Mouse (Mus musculus): ENCODE data around the gene Rasal1. TPM values are rescaled to one million over a fixed set of nuclear protein-coding genes. Genes with fewer than 3 reads are reported as not detected.

The Rasal1 gene
- polyA plus RNA-seq, 1 experiment from 2014 or later, result not detected

DNA sequence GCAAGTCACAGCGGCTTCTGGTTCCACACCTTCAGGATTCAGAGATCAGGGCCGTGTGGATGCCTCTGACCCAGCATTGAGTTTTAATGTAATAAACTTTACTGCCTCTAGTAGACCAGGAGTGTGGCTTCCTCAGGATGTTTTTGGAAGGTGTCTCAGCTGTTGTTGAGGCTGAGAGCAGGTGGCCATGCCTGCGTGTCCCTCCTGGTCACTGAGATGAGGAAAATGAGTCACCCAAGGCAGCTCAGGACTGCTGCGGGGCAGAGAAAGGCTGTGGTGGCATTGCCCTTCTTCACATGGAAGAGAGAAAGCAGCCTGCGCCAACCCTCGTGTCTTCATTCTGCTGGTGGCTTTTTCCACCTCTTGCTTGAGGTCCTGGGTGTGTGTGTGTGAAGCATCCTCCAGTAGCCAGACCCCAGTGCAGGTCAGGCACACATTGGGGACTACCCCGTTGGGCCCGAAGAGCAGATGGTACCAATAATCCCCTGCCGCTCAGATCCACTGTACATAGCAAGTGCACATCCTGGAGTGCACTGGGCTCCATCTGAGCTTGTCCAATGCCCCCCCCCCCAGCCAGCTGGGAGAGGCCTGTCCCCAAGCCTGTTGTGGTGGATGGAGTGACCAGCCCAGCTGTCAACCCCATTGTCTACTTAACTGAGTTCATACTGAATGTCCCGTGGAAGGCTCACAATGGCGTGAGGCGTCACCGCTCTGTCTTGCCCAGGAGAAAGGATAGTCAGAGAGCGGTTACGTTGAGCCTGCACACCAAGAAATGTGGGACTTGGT lies 20.9 kb upstream of the Rasal1 start:
- 86% methylated on average over 15 of the region's 15 CpGs for WGBS
- no peak overlapping the region for H3K9ac ChIP-seq (ENCODE audit: low read depth, low read length)

GRCm38 (mm10) chr5:120628624-120629023 lies 20.0 kb upstream of the Rasal1 start:
- H3K4me3 ChIP-seq (ENCODE audit: low read depth, low read length), result no peak overlapping the region
- no peak overlapping the region for H3K9ac ChIP-seq (ENCODE audit: low read depth, low read length)
- no peaks in the 10 kb centered on the region for H3K4me1 ChIP-seq (replicated peaks; ENCODE audit: control insufficient read depth, insufficient read depth, low read length)
- peaks cover 9% of the 10 kb centered on the region for H3K36me3 ChIP-seq (ENCODE audit: control insufficient read depth, insufficient read depth, low read length)
- no peak overlapping the region for H3K27ac ChIP-seq (ENCODE audit: low read depth, low read length)
- H3K4me2 ChIP-seq (replicated peaks; ENCODE audit: low read depth, low read length), result no peak overlapping the region
- H3K27me3 ChIP-seq (ENCODE audit: control insufficient read depth, insufficient read depth, low read length), result peaks cover 3% of the 10 kb centered on the region; the same call in 1 of the 2 replicates
- no peak for ATAC-seq (ENCODE audit: low FRiP score)
- 79% methylated on average over 7 of the region's 7 CpGs for WGBS
- H3K9me3 ChIP-seq (ENCODE audit: control insufficient read depth, low read length), result no peaks in the 10 kb centered on the region
- DNase-seq (ENCODE audit: low spot score), result no peak

More for the DNA sequence above, 20.9 kb upstream of the Rasal1 start:
- ATAC-seq (ENCODE audit: low FRiP score) (peak; percentile 56), DNase-seq (ENCODE audit: low spot score) (no peak)
- no peaks in the 10 kb centered on the region for H3K9me3 ChIP-seq (ENCODE audit: control insufficient read depth, low read length)
- H3K4me2 ChIP-seq (replicated peaks; ENCODE audit: low read depth, low read length), result no peak overlapping the region
- peak overlapping the region; percentile 43; the same call in 1 of the 2 replicates for H3K27ac ChIP-seq (ENCODE audit: low read depth, low read length)
- H3K27me3 ChIP-seq (ENCODE audit: control insufficient read depth, insufficient read depth, low read length), result peaks cover 3% of the 10 kb centered on the region; the same call in 1 of the 2 replicates
- H3K4me1 ChIP-seq (replicated peaks; ENCODE audit: control insufficient read depth, insufficient read depth, low read length), result no peaks in the 10 kb centered on the region
- H3K36me3 ChIP-seq (ENCODE audit: control insufficient read depth, insufficient read depth, low read length), result peaks cover 9% of the 10 kb centered on the region
- H3K4me3 ChIP-seq (ENCODE audit: low read depth, low read length), result no peak overlapping the region

GRCm38 (mm10) chr5:120631128-120631527 lies 17.5 kb upstream of the Rasal1 start:
- Histone ChIP-seq H3K4me2 (replicated peaks; ENCODE audit: low read depth, low read length) (peak overlapping the region; percentile 21; the same call in 1 of the 2 replicates), H3K36me3 (ENCODE audit: control insufficient read depth, insufficient read depth, low read length) (no peaks in the 10 kb centered on the region), H3K4me3 (ENCODE audit: low read depth, low read length) (no peak overlapping the region), H3K9me3 (ENCODE audit: control insufficient read depth, low read length) (no peaks in the 10 kb centered on the region), H3K27ac (ENCODE audit: low read depth, low read length) (no peak overlapping the region), H3K4me1 (replicated peaks; ENCODE audit: control insufficient read depth, insufficient read depth, low read length) (no peaks in the 10 kb centered on the region), H3K27me3 (ENCODE audit: control insufficient read depth, insufficient read depth, low read length) (peaks cover 3% of the 10 kb centered on the region; the same call in 1 of the 2 replicates), H3K9ac (ENCODE audit: low read depth, low read length) (no peak overlapping the region)
- ATAC-seq (ENCODE audit: low FRiP score) (no peak), DNase-seq (ENCODE audit: low spot score) (no peak)
- 5% methylated on average over 29 of the region's 29 CpGs for WGBS

DNA sequence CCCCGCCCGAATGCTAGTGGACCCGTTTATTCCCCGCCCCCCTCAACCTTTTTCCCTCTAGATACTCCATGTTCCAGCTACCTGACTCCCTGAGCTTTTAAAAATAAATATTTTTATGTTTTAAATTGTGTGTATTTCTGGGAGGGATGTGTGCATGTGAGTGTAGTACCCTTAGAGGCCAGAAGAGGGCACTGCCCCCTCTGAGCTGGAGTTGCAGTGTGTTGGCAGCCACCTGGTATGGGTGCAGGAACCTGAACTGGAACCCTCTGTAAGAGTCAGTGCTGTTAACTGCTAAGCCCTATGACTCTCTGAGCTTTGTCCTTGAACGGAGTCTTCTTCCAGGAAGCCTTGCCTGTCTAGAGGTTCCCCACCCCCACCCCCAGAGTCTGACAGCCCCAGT lies 16.7 kb upstream of the Rasal1 start:
- H3K4me1 ChIP-seq (replicated peaks; ENCODE audit: control insufficient read depth, insufficient read depth, low read length), result no peaks in the 10 kb centered on the region
- 87% methylated on average over 5 of the region's 5 CpGs for WGBS
- no peak overlapping the region for H3K9ac ChIP-seq (ENCODE audit: low read depth, low read length)
- no peaks in the 10 kb centered on the region for H3K9me3 ChIP-seq (ENCODE audit: control insufficient read depth, low read length)
- H3K36me3 ChIP-seq (ENCODE audit: control insufficient read depth, insufficient read depth, low read length), result no peaks in the 10 kb centered on the region
- no peak overlapping the region for H3K27ac ChIP-seq (ENCODE audit: low read depth, low read length)
- peaks cover 3% of the 10 kb centered on the region; the same call in 1 of the 2 replicates for H3K27me3 ChIP-seq (ENCODE audit: control insufficient read depth, insufficient read depth, low read length)
- H3K4me2 ChIP-seq (replicated peaks; ENCODE audit: low read depth, low read length), result no peak overlapping the region
- DNase-seq (ENCODE audit: low spot score) (no peak), ATAC-seq (ENCODE audit: low FRiP score) (no peak)
- no peak overlapping the region for H3K4me3 ChIP-seq (ENCODE audit: low read depth, low read length)

GRCm38 (mm10) chr5:120634131-120634530 lies 14.5 kb upstream of the Rasal1 start, which contains the start of gene Cfap73:
Cfap73 (minus strand) TSS chr5:120634235.
- no peak within 1 kb of the TSS for H3K9ac ChIP-seq (ENCODE audit: low read depth, low read length)
- ATAC-seq (ENCODE audit: low FRiP score), result no peak
- WGBS, result 56% methylated on average over 9 of the region's 9 CpGs
- no peaks in the 10 kb centered on the region for H3K9me3 ChIP-seq (ENCODE audit: control insufficient read depth, low read length)
- H3K4me2 ChIP-seq (replicated peaks; ENCODE audit: low read depth, low read length), result no peak within 1 kb of the TSS
- no peak within 1 kb of the TSS for H3K4me3 ChIP-seq (ENCODE audit: low read depth, low read length)
- no peaks in the 10 kb centered on the region for H3K4me1 ChIP-seq (replicated peaks; ENCODE audit: control insufficient read depth, insufficient read depth, low read length)
- H3K27me3 ChIP-seq (ENCODE audit: control insufficient read depth, insufficient read depth, low read length), result peaks cover 3% of the 10 kb centered on the region; the same call in 1 of the 2 replicates
- H3K27ac ChIP-seq (ENCODE audit: low read depth, low read length), result no peak within 1 kb of the TSS
- no peak for DNase-seq (ENCODE audit: low spot score)
- no peaks in the 10 kb centered on the region for H3K36me3 ChIP-seq (ENCODE audit: control insufficient read depth, insufficient read depth, low read length)

DNA sequence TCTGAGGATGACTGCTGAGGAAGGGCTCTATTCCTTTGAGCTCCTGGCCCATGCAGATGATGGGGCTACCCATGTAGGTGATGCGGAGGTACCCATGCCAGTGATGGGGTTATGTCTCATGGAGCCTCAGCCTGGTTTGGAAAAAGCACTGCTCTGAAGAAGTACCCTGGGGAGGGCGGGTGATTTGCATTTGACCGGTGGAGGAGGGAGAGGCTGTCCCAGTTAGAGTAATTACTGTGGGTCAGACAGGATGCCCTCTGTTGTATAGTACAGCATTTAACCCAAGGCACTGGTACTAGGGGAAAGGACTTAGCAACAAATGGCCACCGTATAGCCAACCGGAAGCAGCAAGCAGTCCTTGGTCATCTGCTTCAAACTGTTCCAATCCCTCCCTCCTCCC lies 13.8 kb upstream of the Rasal1 start:
- ATAC-seq (ENCODE audit: low FRiP score) (no peak), DNase-seq (ENCODE audit: low spot score) (no peak)
- Histone ChIP-seq H3K36me3 (ENCODE audit: control insufficient read depth, insufficient read depth, low read length) (no peaks in the 10 kb centered on the region), H3K27me3 (ENCODE audit: control insufficient read depth, insufficient read depth, low read length) (peaks cover 3% of the 10 kb centered on the region; the same call in 1 of the 2 replicates), H3K27ac (ENCODE audit: low read depth, low read length) (no peak overlapping the region), H3K4me1 (replicated peaks; ENCODE audit: control insufficient read depth, insufficient read depth, low read length) (no peaks in the 10 kb centered on the region), H3K9me3 (ENCODE audit: control insufficient read depth, low read length) (no peaks in the 10 kb centered on the region), H3K9ac (ENCODE audit: low read depth, low read length) (no peak overlapping the region), H3K4me3 (ENCODE audit: low read depth, low read length) (no peak overlapping the region), H3K4me2 (replicated peaks; ENCODE audit: low read depth, low read length) (no peak overlapping the region)
- WGBS, result 36% methylated on average over 5 of the region's 5 CpGs

DNA sequence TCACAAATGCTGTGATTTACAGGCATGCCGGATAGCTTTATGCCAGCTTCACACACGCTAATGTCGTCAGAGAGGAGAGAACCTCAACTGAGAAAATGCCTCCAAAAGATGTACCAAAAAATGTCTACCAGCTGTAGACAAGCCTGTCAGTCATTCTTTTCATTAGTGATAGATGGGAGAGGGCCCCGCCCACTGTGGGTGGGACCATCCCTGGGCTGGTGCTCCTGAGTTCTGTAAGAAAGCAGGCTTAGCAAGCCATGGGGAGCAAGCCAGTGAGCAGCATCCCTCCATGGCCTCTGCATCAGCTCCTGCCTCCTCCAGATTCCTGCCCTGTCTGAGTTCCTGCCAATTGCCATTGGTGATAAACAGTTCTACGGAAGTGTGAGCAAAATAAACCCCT lies 13.0 kb upstream of the Rasal1 start:
- H3K9me3 ChIP-seq (ENCODE audit: control insufficient read depth, low read length), result no peaks in the 10 kb centered on the region
- H3K36me3 ChIP-seq (ENCODE audit: control insufficient read depth, insufficient read depth, low read length), result no peaks in the 10 kb centered on the region
- no peak overlapping the region for H3K4me3 ChIP-seq (ENCODE audit: low read depth, low read length)
- H3K4me2 ChIP-seq (replicated peaks; ENCODE audit: low read depth, low read length), result no peak overlapping the region
- H3K9ac ChIP-seq (ENCODE audit: low read depth, low read length), result no peak overlapping the region
- DNase-seq (ENCODE audit: low spot score) (no peak), ATAC-seq (ENCODE audit: low FRiP score) (no peak)
- H3K27me3 ChIP-seq (ENCODE audit: control insufficient read depth, insufficient read depth, low read length), result peaks cover 3% of the 10 kb centered on the region; the same call in 1 of the 2 replicates
- no peaks in the 10 kb centered on the region for H3K4me1 ChIP-seq (replicated peaks; ENCODE audit: control insufficient read depth, insufficient read depth, low read length)
- 89% methylated on average over 5 of the region's 5 CpGs for WGBS
- H3K27ac ChIP-seq (ENCODE audit: low read depth, low read length), result no peak overlapping the region

- H3K36me3 ChIP-seq (ENCODE audit: control insufficient read depth, insufficient read depth, low read length), result no peaks in the 10 kb centered on the region
- no peak overlapping the region for H3K9ac ChIP-seq (ENCODE audit: low read depth, low read length)
- DNase-seq (ENCODE audit: low spot score), result no peak
- no peaks in the 10 kb centered on the region for H3K9me3 ChIP-seq (ENCODE audit: control insufficient read depth, low read length)
- WGBS, result 91% methylated on average over 7 of the region's 7 CpGs
- no peak overlapping the region for H3K4me2 ChIP-seq (replicated peaks; ENCODE audit: low read depth, low read length)
- H3K27me3 ChIP-seq (ENCODE audit: control insufficient read depth, insufficient read depth, low read length), result no peaks in the 10 kb centered on the region
- H3K27ac ChIP-seq (ENCODE audit: low read depth, low read length), result no peak overlapping the region
- no peaks in the 10 kb centered on the region for H3K4me1 ChIP-seq (replicated peaks; ENCODE audit: control insufficient read depth, insufficient read depth, low read length)
- no peak for ATAC-seq (ENCODE audit: low FRiP score)
- H3K4me3 ChIP-seq (ENCODE audit: low read depth, low read length), result no peak overlapping the region
Measured at GRCm38 (mm10) chr5:120640094-120640493, 8.5 kb upstream of the Rasal1 start.
